Mouse (Mus musculus) heart, embryonic 11.5 days (tissue): ENCODE measurements at regions not wholly inside any gene's neighbourhood (a gene's known extent, or its start where the extent isn't known, plus 50 kb on each side); places are given as distances from the start of the nearest gene placed in this dataset.

ENCODE experiments used
- ATAC-seq: fragments of 200-750 bp; cut with Nextera tagmentation; replicated peaks from 2 replicates; pipeline ENCODE4 v1.8.0; 2017; ENCODE audit warnings: moderate library complexity; ENCODE audit not compliant: insufficient number of reproducible peaks, low FRiP score, low TSS enrichment
- H3K27ac ChIP-seq: fragments of 300-500 bp; sonication (generic); 2 replicates; pipeline ENCODE4 v1.5.1; 2014; ENCODE audit warnings: mild to moderate bottlenecking, low read depth, low read length
- H3K27me3 ChIP-seq: fragments of 300-500 bp; sonication (generic); 2 replicates; pipeline ENCODE4 v1.6.1; 2014; ENCODE audit warnings: mild to moderate bottlenecking, low read length, mixed read lengths; ENCODE audit not compliant: control insufficient read depth, insufficient read depth
- H3K36me3 ChIP-seq: fragments of 300-500 bp; sonication (generic); 2 replicates; pipeline ENCODE4 v1.6.1; 2014; ENCODE audit warnings: mild to moderate bottlenecking, low read length, moderate library complexity, mixed read lengths; ENCODE audit not compliant: control insufficient read depth, insufficient read depth
- H3K4me1 ChIP-seq: fragments of 300-500 bp; sonication (generic); 2 replicates; pipeline ENCODE4 v1.6.1; 2014; ENCODE audit warnings: low read length; ENCODE audit not compliant: control insufficient read depth, insufficient read depth
- H3K4me2 ChIP-seq: fragments of 300-500 bp; sonication (generic); 2 replicates; pipeline ENCODE4 v1.6.1; 2014; ENCODE audit warnings: mild to moderate bottlenecking, moderate library complexity
- H3K4me3 ChIP-seq: fragments of 300-500 bp; sonication (generic); 2 replicates; pipeline ENCODE4 v1.5.1; 2014; ENCODE audit warnings: low read depth, low read length
- H3K9ac ChIP-seq: fragments of 300-500 bp; sonication (generic); 2 replicates; pipeline ENCODE4 v1.6.1; 2014; ENCODE audit warnings: mild to moderate bottlenecking, low read depth, low read length, moderate library complexity
- H3K9me3 ChIP-seq: fragments of 300-500 bp; sonication (generic); replicated peaks from 2 replicates; pipeline ENCODE4 v1.6.1; 2016; ENCODE audit warnings: low read length; ENCODE audit not compliant: control insufficient read depth
- WGBS: fragments of 180-500 bp; shearing (Covaris S2); extraction: QIAGEN DNeasy Blood & Tissue Kit; methylation state at CpG from one replicate; pipeline ENCODE4 v1.1.7; 2014; ENCODE audit not compliant: insufficient replicate concordance; 5-methylcytosine and 5-hydroxymethylcytosine counted together

- Histone ChIP-seq H3K4me2 (no peak overlapping the region), H3K9me3 (no peaks in the 10 kb centered on the region), H3K27ac (no peak overlapping the region), H3K9ac (no peak overlapping the region), H3K36me3 (no peaks in the 10 kb centered on the region), H3K27me3 (no peaks in the 10 kb centered on the region), H3K4me1 (no peaks in the 10 kb centered on the region; the same call in 1 of the 2 replicates), H3K4me3 (no peak overlapping the region)
- WGBS: 56% methylated on average over 3 of the region's 3 CpGs
- ATAC-seq: no peak
Observed at GRCm38 (mm10) chr2:74930702-74931101, 105.1 kb downstream of the Mtx2 start.

- Histone ChIP-seq H3K4me3 (no peak overlapping the region), H3K4me2 (no peak overlapping the region), H3K27ac (no peak overlapping the region), H3K36me3 (no peaks in the 10 kb centered on the region), H3K27me3 (no peaks in the 10 kb centered on the region), H3K4me1 (no peaks in the 10 kb centered on the region; the same call in 1 of the 2 replicates), H3K9me3 (no peaks in the 10 kb centered on the region), H3K9ac (no peak overlapping the region)
- 23% methylated on average over 8 of the region's 8 CpGs for WGBS
- no peak for ATAC-seq
Observed at GRCm38 (mm10) chr2:74933190-74933589, 107.6 kb downstream of the Mtx2 start.

GRCm38 (mm10) chr2:74933771-74934170, 108.2 kb downstream of the Mtx2 start:
- no peaks in the 10 kb centered on the region for H3K36me3 ChIP-seq
- H3K27ac ChIP-seq: no peak overlapping the region
- no peaks in the 10 kb centered on the region for H3K9me3 ChIP-seq
- H3K4me2 ChIP-seq: no peak overlapping the region
- H3K4me1 ChIP-seq: no peaks in the 10 kb centered on the region; the same call in 1 of the 2 replicates
- WGBS: 76% methylated on average over 1 of the region's 1 CpGs
- ATAC-seq: no peak
- no peaks in the 10 kb centered on the region for H3K27me3 ChIP-seq
- no peak overlapping the region for H3K9ac ChIP-seq
- no peak overlapping the region for H3K4me3 ChIP-seq

- Histone ChIP-seq H3K36me3 (no peaks in the 10 kb centered on the region), H3K27ac (no peak overlapping the region), H3K9me3 (no peaks in the 10 kb centered on the region), H3K9ac (no peak overlapping the region), H3K27me3 (no peaks in the 10 kb centered on the region), H3K4me1 (no peaks in the 10 kb centered on the region), H3K4me3 (no peak overlapping the region), H3K4me2 (no peak overlapping the region)
- WGBS: 67% methylated on average over 9 of the region's 9 CpGs
- ATAC-seq: no peak
Observed at GRCm38 (mm10) chr2:74938711-74939110, 113.1 kb downstream of the Mtx2 start.

- H3K27ac ChIP-seq: no peak overlapping the region
- no peak overlapping the region for H3K4me3 ChIP-seq
- no peak overlapping the region for H3K4me2 ChIP-seq
- H3K9ac ChIP-seq: no peak overlapping the region
- H3K9me3 ChIP-seq: no peaks in the 10 kb centered on the region
- no peaks in the 10 kb centered on the region for H3K36me3 ChIP-seq
- H3K27me3 ChIP-seq: no peaks in the 10 kb centered on the region
- no peak for ATAC-seq
- no peaks in the 10 kb centered on the region for H3K4me1 ChIP-seq
- 89% methylated on average over 10 of the region's 10 CpGs for WGBS
Observed at GRCm38 (mm10) chr2:74941966-74942365, 116.4 kb downstream of the Mtx2 start.

DNA sequence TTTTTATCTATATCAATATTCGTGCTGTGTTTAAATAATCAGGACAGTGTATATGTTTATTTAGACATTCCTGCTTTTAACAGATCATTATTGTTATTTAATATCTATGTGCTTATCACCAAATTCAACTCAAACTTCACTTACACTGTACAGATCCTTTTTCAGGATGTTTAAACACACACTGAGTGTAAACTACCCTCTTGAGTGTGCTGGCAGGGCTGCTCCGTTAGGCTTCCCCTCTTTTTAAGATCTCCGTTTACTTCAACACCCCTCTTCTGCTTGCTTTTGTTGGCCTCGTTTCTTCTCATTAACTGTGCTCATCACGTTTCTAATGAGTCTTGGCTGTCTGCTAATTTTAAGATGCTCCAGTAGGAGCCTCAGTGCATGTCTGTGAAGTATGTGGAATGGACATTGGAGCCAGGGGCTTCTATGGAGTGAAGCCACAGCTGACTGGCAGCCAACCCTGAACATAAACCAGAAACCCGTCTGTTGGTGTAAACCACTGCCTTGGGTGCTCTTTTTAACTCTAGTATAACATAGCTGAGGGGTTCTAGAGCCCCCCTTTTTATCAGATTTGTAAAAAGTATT, 117.1 kb downstream of the Mtx2 start:
- 55% methylated on average over 6 of the region's 6 CpGs for WGBS
- H3K36me3 ChIP-seq: no peaks in the 10 kb centered on the region
- H3K9ac ChIP-seq: no peak overlapping the region
- no peak overlapping the region for H3K4me3 ChIP-seq
- ATAC-seq: no peak
- no peak overlapping the region for H3K27ac ChIP-seq
- no peak overlapping the region for H3K4me2 ChIP-seq
- H3K4me1 ChIP-seq: no peaks in the 10 kb centered on the region
- no peaks in the 10 kb centered on the region for H3K9me3 ChIP-seq
- H3K27me3 ChIP-seq: no peaks in the 10 kb centered on the region

- Histone ChIP-seq H3K27ac (no peak overlapping the region), H3K9ac (no peak overlapping the region), H3K27me3 (no peaks in the 10 kb centered on the region), H3K4me1 (no peaks in the 10 kb centered on the region), H3K4me2 (no peak overlapping the region), H3K4me3 (no peak overlapping the region), H3K9me3 (no peaks in the 10 kb centered on the region), H3K36me3 (no peaks in the 10 kb centered on the region)
- no peak for ATAC-seq
- 83% methylated on average over 7 of the region's 7 CpGs for whole genome bisulfite sequencing
Observed at GRCm38 (mm10) chr2:74945185-74945749, 119.7 kb downstream of the Mtx2 start.

DNA sequence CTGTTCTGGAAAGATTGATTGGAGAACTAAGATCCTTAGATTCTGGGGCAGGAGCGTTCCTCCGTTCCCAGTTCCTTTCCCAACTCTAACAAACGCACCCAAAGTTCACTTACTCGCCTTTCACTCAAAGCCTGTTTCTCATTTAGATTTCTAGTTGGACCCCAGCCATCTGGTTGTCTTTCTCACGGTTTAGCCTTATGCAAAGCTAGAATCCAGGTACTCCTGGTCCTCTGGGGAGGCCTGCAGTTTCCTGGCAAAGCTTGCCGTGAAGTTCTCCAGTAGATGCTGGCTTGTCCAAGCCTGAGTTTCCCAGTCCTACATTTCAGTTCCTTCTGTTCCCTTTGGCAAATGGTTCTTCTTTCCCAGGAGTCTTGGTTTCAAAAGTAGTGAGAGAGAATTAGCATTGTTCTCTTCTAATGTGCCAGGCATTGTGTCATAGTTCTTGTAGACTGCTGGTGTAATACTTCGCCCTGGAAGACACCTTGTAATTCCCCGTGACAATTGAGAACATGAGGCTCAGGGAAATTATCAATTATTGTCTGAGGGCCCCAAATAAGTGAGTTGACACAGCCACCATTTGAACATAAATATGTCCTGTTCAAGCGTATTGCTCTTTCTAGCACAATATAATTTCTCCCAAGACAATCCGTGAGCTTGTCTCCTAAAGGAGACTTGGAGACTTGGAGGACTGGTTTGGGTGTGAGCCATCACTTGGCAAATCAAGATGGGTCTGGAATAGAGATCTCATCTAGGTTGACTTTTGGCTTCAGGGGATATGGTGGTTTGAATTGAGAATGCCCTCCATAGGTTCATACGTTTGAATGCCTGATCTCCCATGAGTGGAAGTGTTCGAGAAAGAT, 126.0 kb downstream of the Mtx2 start:
- H3K9ac ChIP-seq: no peak overlapping the region
- no peaks in the 10 kb centered on the region for H3K27me3 ChIP-seq
- no peaks in the 10 kb centered on the region for H3K9me3 ChIP-seq
- no peaks in the 10 kb centered on the region for H3K4me1 ChIP-seq
- no peak for ATAC-seq
- no peaks in the 10 kb centered on the region for H3K36me3 ChIP-seq
- 72% methylated on average over 12 of the region's 12 CpGs for WGBS
- H3K4me2 ChIP-seq: no peak overlapping the region
- no peak overlapping the region for H3K4me3 ChIP-seq
- H3K27ac ChIP-seq: no peak overlapping the region
